ENCODE assay signal across 20 mouse cellular contexts in the genomic region with DNA sequence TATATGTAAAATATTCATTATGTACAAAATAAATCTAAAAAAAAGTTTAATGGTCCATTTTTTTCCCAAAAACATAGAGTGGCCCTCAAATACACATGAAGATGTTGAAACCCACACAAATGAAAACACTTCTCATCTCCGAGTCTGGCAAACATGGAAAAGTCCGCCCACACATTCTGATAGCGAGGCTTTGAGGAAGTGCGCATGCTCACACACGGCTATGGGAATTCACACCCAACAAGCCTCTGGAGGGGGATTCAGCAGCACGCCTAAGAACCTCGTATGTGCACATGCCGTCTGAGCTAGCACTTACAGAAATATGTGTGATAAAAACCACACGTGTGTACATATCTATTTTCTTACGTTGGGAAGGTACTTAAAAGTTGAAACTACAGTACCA. TPM values are rescaled to one million over a fixed set of nuclear protein-coding genes. Genes with fewer than 3 reads are reported as not detected.
A peak's percentile ranks its signal among the peaks of the same experiment; 100 is the strongest.
DNase-seq lines count a peak whose midpoint lies in the region; ATAC-seq and TF ChIP-seq lines count a peak whose summit lies in the region.
"Had no signal": no experiment of that assay in that cellular context is flagged by ENCODE, and none has a peak within 500 bp of the region (broad histone marks: within the 10 kb centered on the region; RNA-seq: fewer than 3 reads in every experiment).

No protein-coding gene starts in this region.

- DNase-seq in layer of hippocampus, adult 18-20 months (ENCODE audit: low spot score in 2 of 2), result peak; percentile 57 to 83
- DNase-seq in layer of hippocampus, postnatal 14 days (ENCODE audit: low spot score in 2 of 2), result no peak
- peak; percentile 81 for DNase-seq in ES-CJ7 (ENCODE audit: low read depth, low spot score)
- peak; percentile 64 for DNase-seq in MEL-GATA-1-ER (ENCODE audit: extremely low read depth, low read depth)
- DNase-seq in layer of hippocampus, adult 8-10 months (ENCODE audit: low spot score in 2 of 2), result peak; percentile 49 to 56
- DNase-seq in midbrain, postnatal 0 days (ENCODE audit: low spot score), result no peak
- no peak for DNase-seq in urinary bladder, postnatal 14 days (ENCODE audit: low spot score)
- DNase-seq: adrenal gland, adult 8-10 months; cerebellum, postnatal 25 days; gastrocnemius, adult 2 months; kidney, adult 18-20 months; liver, postnatal 0 days; lung, postnatal 36 days had no signal

- H3K9me3 ChIP-seq in midbrain, postnatal 0 days (ENCODE audit: low read length), result no peaks in the 10 kb centered on the region
- H3K9me3 ChIP-seq: embryonic facial prominence, embryonic 12.5 days; limb, embryonic 12.5 days; midbrain, embryonic 12.5 days had no signal

- H3K4me2 ChIP-seq in midbrain, postnatal 0 days (ENCODE audit: low read depth, low read length, poor library complexity, severe bottlenecking), result no peak overlapping the region
- H3K4me2 ChIP-seq: embryonic facial prominence, embryonic 12.5 days; limb, embryonic 12.5 days; midbrain, embryonic 12.5 days had no signal

- no peak overlapping the region for H3K9ac ChIP-seq in midbrain, postnatal 0 days (replicated peaks; ENCODE audit: low read length, poor library complexity, severe bottlenecking)
- H3K9ac ChIP-seq: embryonic facial prominence, embryonic 12.5 days; limb, embryonic 12.5 days; liver, postnatal 0 days; midbrain, embryonic 12.5 days had no signal

- H3K4me3 ChIP-seq in midbrain, postnatal 0 days (ENCODE audit: low read depth, low read length), result no peak overlapping the region
- H3K4me3 ChIP-seq: embryonic facial prominence, embryonic 12.5 days; gastrocnemius, adult 2 months; limb, embryonic 12.5 days; midbrain, embryonic 12.5 days had no signal

- no peaks in the 10 kb centered on the region for H3K27me3 ChIP-seq in midbrain, postnatal 0 days (ENCODE audit: insufficient read depth, low read length)
- H3K27me3 ChIP-seq: embryonic facial prominence, embryonic 12.5 days; midbrain, embryonic 12.5 days had no signal

- TF ChIP-seq CTCF in midbrain, postnatal 0 days (IDR thresholded peaks at IDR 0.05), result no peak

- no peaks in the 10 kb centered on the region for H3K4me1 ChIP-seq in midbrain, postnatal 0 days (ENCODE audit: insufficient read depth, low read length)
- H3K4me1 ChIP-seq: embryonic facial prominence, embryonic 12.5 days; limb, embryonic 12.5 days; midbrain, embryonic 12.5 days had no signal

- ATAC-seq in midbrain, postnatal 0 days (ENCODE audit: low FRiP score), result no peak
- ATAC-seq: liver, postnatal 0 days had no signal

- WGBS in midbrain, postnatal 0 days, result 91% methylated on average over 10 of the region's 10 CpGs

- H3K36me3 ChIP-seq in midbrain, postnatal 0 days (ENCODE audit: insufficient read depth, low read length), result no peaks in the 10 kb centered on the region
- H3K36me3 ChIP-seq: embryonic facial prominence, embryonic 12.5 days; limb, embryonic 12.5 days; midbrain, embryonic 12.5 days had no signal

- H3K27ac ChIP-seq in midbrain, postnatal 0 days (ENCODE audit: low read depth, low read length), result no peak overlapping the region
- H3K27ac ChIP-seq: embryonic facial prominence, embryonic 12.5 days; gastrocnemius, adult 2 months; limb, embryonic 12.5 days; midbrain, embryonic 12.5 days had no signal

RNA-seq across cellular contexts. Expression of a gene that starts 18.9 kb away (rescaled TPM):
- total RNA-seq in layer of hippocampus, adult 18-20 months (2021), result 1 to 10 TPM; 7.1 to 7.9 TPM
- 1 to 10 TPM; 6.2 to 6.8 TPM for total RNA-seq in layer of hippocampus, postnatal 14 days (2021)
- 10 to 100 TPM in 1 of 4 experiments, 1 to 10 TPM in 3; 8.3 to 11.6 (median 8.8) TPM for total RNA-seq in layer of hippocampus, adult 8-10 months (2022)
- 2.5 and 2.6 TPM in 2 replicates for total RNA-seq in midbrain, postnatal 0 days (2014; rRNA removed)
- polyA plus RNA-seq in midbrain, postnatal 0 days (2015; fragmentation: Nextera tagmentation; extraction: Ambion mirVana), result 2.0 TPM in 2 replicates
- total RNA-seq: gastrocnemius, adult 2 months had no signal

RNA-seq across cellular contexts. Expression of a gene that starts 48.6 kb away (rescaled TPM):
- 10 to 100 TPM; 84.8 to 88.2 TPM for total RNA-seq in layer of hippocampus, adult 18-20 months (2021)
- total RNA-seq in layer of hippocampus, postnatal 14 days (2021), result 10 to 100 TPM; 89.4 to 97.4 TPM
- 100 to 1,000 TPM in 3 of 4 experiments, 10 to 100 TPM in 1; 89.6 to 122 (median 118) TPM for total RNA-seq in layer of hippocampus, adult 8-10 months (2022)
- total RNA-seq in midbrain, postnatal 0 days (2014; rRNA removed), result 38.9 and 66.7 TPM in 2 replicates
- 51.3 and 61.4 TPM in 2 replicates for polyA plus RNA-seq in midbrain, postnatal 0 days (2015; fragmentation: Nextera tagmentation; extraction: Ambion mirVana)

RNA-seq across cellular contexts. Expression of a gene that starts 59.2 kb away (rescaled TPM):
- total RNA-seq in layer of hippocampus, adult 18-20 months (2021), result not detected
- not detected for total RNA-seq in layer of hippocampus, postnatal 14 days (2021)
- not detected for total RNA-seq in layer of hippocampus, adult 8-10 months (2022)
- not detected in 2 replicates for total RNA-seq in midbrain, postnatal 0 days (2014; rRNA removed)
- polyA plus RNA-seq in midbrain, postnatal 0 days (2015; fragmentation: Nextera tagmentation; extraction: Ambion mirVana), result not detected in 2 replicates
- total RNA-seq: gastrocnemius, adult 2 months; heart, adult 8-10 months had no signal
- polyA plus RNA-seq: embryonic facial prominence, embryonic 12.5 days; forebrain, embryonic 11.5 days; hindbrain, embryonic 11.5 days; limb, embryonic 12.5 days; midbrain, embryonic 12.5 days; testis, adult 2 months had no signal

Comparison
In these comparisons a context has a peak if more than half of its experiments do, and no peak if none do; other contexts are left out.
1. DNase-seq: peak in layer of hippocampus, adult 18-20 months (2 of 2), ES-CJ7 (single experiment), MEL-GATA-1-ER (single experiment) and layer of hippocampus, adult 8-10 months (2 of 2); none in layer of hippocampus, postnatal 14 days (0 of 2), midbrain, postnatal 0 days (single experiment) and urinary bladder, postnatal 14 days (single experiment).